Mouse (Mus musculus): ENCODE results near the gene Grin2d.
"Not testable (repeated sequence)": the region's sequence is repeated elsewhere in the genome, so short reads cannot be mapped to it uniquely, and the experiment has no call there.

DNA sequence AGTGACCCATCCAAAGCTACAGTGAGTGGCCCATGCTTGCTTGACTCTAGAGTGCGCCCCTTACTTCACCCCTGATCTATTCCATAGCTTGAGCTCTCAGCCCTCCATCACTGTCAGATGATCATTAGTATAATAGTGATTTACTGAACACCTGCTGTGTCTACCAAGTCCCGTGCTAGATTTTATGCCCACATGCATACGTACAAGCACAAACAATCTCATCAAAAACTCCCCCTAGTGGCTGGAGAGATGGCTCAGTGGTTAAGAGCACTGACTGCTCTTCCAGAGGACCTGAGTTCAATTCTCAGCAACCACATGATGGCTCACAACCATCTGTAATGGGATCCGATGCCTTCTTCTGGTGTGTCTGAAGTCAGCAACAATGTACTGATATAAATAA is 19.9 kb upstream of the Grin2d start:
- not testable (repeated sequence) for TF ChIP-seq CTCF (IDR thresholded peaks at IDR 0.05; ENCODE audit: control insufficient read depth, insufficient read depth, insufficient read length); CEBPB (IDR thresholded peaks at IDR 0.05; ENCODE audit: low read depth); MAX (IDR thresholded peaks at IDR 0.05); MYOG (IDR thresholded peaks at IDR 0.05; ENCODE audit: control insufficient read depth, extremely low read depth, insufficient read length)

All from C2C12 (cell line).